Mouse (Mus musculus) Muller cell, postnatal 12 days (primary cell): ENCODE measurements around the gene Atg7.

Source experiments
- DNase-seq: peaks from one replicate; pipeline ENCODE4 v3.0.0-alpha.2; 2015; ENCODE audit errors: inconsistent ontology term

Atg7 gene

DNA sequence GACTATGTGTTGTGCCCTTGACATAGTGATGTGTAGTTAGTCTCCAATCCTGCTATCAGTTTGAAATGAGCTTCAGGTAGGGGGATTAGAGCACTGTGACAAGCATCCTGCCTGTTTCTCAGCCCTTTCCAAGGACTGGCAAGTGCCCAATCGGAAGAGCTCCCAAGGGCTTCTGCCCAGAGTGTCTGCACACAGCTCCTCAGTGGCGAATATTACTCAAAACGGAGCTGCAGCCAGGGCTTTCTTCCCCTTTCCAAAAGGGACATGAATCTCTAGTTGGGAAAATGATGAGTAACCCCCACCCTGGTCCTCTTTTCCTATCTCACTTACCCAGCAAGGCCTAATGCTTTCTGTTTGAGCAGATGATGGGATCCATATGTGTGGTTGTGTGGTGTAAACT is 90.8 kb downstream of the Atg7 start:
- DNase-seq: no peak

DNA sequence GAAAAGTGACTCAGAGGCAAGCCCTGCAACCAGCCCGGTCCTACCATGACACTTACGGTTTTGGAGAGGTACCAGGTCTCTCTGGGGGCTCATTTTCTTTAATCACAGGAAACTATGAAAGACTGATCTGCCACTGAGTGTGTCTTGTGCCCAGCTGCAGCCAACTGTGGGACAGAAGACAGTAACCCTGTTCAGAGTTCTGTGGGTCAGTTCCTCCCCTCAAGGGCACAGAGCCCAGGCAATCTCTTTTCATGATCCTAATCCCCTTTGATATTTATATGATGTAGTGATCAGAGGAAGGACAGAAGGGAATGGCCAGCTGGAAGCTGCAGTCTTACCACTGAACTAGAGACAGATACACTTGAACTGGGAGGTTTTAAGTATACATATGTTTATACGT is 92.2 kb downstream of the Atg7 start:
- DNase-seq: peak; percentile 51

DNA sequence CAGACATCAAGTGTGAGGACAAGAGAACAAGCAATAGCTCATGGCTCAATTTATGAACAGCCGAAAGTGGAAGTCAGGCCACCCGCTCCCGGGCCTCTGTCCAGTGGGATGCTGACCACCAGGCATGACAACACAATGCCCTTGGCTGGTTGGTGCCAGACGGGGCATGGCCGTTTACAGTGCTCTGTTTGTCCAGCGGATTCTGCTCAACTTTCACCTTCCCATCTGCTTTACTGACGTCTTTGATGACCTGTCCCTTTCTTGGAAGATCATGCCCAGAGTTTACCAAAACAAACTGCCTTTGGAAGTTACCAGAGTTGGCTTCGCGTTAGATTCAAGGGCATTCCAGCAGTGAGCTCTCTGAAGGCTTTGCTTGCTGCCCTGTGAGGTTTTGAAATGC is 93.5 kb downstream of the Atg7 start:
- DNase-seq: no peak

DNA sequence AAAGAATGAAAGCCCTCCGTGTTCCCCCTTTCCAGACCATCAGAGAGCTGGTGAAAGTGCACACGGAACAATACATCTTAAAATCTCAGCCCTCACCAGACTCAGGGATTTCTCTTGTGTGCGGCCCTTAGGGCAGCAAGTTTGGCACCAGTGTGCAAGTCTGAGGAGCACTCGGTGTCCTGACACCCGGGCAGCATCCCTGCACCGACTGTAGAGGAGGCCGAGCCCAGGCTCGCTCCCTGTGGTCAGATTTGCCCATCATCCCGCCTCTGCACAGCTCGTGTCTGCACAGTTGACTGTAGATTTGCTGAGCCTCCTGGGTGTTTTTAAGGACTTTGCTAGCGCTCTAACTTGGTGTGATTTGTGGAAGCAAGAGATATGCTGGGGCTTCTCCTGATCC is 94.3 kb downstream of the Atg7 start:
- DNase-seq: no peak

DNA sequence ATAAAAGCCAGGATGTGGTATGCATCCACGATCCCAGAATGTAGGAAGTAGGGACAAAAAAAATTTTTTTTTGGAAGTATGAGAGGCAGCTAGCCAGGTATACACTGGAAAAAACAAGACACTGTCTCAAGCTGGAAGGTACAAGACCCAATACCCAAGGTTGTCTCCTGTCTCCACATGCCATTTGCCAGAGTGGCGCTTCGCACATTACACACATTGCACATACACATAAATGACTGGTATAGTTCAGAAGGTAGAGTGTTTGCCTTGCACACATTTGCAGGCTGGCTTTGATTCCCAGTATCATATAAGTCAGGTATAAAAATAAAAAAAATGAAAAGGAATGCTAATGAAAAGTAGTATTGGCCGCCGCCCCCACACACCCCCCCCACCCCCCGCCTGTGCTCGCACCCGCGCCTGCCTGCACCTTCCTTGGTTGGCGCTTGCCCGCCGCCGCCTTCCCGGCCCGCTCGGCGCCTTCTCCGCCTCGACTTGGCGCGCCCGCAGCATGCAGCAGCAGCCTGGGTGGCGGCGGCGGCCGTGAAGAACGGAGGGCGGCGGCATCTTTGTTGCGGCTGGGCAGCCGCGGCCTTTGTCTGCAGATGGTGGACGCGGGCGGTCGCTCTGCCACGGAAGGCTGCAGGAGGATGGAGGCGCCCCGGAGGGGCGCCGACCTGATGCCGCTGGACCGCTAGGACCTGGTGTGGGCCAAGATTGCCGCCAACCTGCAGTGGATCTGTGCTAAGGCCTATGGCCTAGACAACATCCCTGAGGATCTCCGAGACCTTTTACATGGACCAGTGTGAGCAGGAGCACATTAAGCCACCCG is 95.2 kb downstream of the Atg7 start:
- DNase-seq: peak; percentile 62

- DNase-seq: no peak
Measured at GRCm38 (mm10) chr6:114738760-114739112, 95.8 kb downstream of the Atg7 start.

DNA sequence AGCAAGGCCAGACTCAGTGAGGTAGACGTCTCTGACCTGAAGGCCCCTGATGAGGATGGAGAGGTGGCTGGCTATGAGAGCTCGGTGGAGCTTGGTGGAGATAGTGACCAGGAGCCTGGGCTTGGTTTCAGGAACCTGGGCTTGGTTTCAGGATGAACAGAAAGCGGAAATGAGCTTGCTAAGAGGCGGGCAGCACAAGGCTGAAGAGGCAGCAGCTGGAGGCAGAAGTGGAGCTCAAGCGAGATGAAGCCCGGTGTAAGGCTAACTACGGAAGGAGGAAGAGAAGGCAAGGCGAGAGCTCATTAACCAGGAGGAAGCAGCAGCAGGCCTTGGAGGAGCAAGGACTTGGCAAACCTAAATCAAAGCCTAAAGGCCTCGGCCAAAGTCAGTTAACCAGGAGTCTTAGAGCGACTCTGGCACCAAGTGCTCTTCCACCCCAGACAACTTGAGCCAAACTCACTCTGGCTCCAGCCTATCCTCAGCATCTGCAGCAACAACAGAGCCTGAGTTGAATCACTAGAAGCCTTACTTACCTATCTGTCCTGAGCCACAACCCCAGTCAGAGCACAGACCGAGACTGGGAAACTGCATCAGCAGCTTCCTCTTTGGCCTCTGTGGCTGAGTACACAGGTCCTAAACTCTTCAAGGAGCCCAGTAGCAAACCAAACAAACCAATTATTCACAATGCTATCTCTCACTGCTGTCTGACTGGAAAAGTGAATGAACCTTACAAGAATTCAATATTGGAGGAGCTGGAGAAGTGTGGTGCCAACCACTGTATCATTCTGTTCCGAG is 99.5 kb downstream of the Atg7 start:
- DNase-seq: no peak

GRCm38 (mm10) chr6:114743126-114743525 is 100.2 kb downstream of the Atg7 start:
- DNase-seq: no peak

- no peak for DNase-seq
Measured at GRCm38 (mm10) chr6:114743845-114744244, 100.9 kb downstream of the Atg7 start.

- no peak for DNase-seq
Measured at GRCm38 (mm10) chr6:114746439-114746974, 103.6 kb downstream of the Atg7 start.

- DNase-seq: no peak
Measured at GRCm38 (mm10) chr6:114748419-114748818, 105.5 kb downstream of the Atg7 start.

- no peak for DNase-seq
Measured at GRCm38 (mm10) chr6:114748882-114749281, 106.0 kb downstream of the Atg7 start.

DNA sequence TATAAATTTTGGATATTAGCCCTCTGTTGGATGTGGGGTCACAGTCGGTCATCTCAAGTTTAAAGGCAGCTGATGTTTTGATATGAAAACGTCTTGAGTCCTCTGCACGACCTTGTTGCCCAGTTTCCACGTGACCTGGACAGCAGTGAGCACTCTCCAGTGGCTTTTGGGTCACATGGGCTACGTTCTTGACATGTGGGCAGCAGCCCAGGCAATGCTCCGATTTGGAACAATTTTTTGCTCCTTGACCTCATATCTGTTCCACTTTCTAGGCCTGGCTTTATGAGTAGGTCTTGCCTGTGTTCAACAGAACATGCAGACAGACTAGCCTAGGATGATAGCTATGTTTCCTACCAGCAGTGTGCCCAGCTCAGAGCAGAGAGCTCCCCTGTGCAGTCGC is 115.9 kb downstream of the Atg7 start:
- no peak for DNase-seq

GRCm38 (mm10) chr6:114766314-114766713 is 123.4 kb downstream of the Atg7 start:
- no peak for DNase-seq

- no peak for DNase-seq
Measured at GRCm38 (mm10) chr6:114767710-114768109, 124.8 kb downstream of the Atg7 start.

GRCm38 (mm10) chr6:114770337-114770736 is 127.4 kb downstream of the Atg7 start:
- DNase-seq: no peak

DNA sequence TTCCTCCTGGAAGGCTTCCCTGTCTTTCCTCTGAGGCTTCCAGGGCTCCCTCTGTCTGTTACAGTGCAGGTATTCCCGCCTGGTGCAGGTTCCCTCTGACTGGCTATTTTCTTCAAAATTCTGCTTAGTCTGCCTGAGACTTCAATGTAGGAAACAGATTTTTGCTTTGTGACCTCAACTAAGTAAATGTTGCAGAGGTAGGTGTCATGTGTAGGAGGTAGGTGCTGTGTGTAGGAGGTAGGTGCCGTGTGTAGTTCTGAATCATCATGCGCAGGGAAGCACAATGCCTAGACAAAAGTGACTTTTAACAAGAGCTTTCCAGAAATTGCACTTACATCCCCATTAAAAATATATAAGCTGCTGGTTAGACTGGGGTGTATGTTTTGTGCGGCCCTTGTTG is 128.6 kb downstream of the Atg7 start:
- DNase-seq: no peak

DNA sequence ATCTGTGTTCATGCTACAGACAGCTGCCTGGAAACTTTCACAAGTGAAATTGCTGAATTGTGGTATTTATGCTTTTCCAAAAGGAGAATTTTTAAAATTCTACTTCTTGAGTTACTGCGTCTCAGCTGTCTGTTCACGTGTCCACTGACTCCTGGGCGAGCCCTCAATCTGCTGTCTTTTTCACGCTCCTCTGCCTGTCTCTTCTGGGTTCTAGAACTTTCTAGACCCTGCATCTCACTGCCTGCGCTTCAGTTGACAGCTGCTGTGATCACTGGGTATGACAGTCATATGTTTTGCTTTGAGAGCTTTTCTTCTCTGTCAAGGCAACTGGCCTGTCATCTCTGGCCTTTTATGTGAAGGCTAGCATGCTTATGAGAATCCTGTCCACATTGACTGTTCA is 132.3 kb downstream of the Atg7 start:
- no peak for DNase-seq

DNA sequence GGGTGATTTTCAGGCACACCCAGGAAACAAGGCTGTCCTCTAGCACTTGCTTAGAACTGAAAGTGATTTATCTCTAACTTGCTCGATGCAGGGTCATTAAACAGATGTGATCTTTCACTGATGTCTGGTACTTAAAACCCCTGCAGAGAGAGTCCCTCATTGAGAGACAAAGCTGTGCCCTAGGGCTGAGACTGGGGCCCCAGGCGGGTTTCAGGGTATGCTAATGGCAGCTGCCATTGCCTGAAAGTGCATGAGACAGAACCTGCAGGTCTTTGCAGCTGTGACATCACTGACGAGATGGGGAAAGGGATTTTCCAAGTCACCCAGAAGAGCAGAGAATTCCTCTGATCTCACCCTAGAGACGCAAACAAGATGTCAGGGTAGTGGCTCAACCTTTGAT is 135.0 kb downstream of the Atg7 start:
- no peak for DNase-seq

DNA sequence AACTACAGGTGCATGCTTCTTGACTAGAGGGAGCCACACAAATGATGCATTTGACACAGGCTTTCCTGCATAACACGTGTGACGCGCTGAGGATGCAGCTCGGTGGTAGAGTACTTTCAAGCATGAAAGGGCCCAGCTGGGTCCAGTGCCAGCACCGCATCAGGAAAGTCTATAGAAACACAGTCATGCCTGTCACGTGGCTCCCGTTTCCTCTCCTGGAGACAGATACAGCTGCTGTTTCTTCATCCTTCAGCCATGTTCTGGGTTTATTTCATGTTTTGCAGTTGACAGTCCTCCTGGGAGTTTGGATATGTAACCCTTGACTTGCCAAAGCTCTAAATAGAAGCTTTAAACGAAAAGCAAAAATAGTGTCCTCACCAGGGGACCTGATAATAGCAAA is 135.8 kb downstream of the Atg7 start:
- DNase-seq: no peak

DNA sequence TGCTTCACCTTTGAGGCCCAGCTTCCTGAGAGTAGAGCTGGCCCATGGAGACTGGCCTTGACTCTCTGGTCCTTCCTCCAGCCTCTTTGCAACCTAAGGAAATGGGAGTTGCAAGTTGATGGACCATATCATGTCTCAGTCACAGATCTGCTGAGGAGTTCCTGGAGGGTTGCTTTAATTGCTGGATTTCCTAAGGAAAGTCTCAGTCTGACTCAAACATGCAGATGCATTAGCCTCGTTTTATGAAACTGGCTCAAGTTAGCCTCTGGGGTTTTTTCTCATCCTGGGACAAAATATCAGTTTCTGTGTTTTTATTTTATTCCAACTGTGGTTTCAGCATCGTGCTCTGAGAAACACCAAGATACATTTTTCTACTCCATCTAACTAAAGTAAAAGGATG is 137.7 kb downstream of the Atg7 start:
- no peak for DNase-seq

- DNase-seq: peak; percentile 78
Measured at GRCm38 (mm10) chr6:114781415-114782240, 138.7 kb downstream of the Atg7 start.
